Mouse (Mus musculus): ENCODE results near the gene E330009J07Rik.

- TF ChIP-seq ZNF384 (IDR thresholded peaks at IDR 0.05; ENCODE audit: low read depth, low read length) = no peak
- TF ChIP-seq HCFC1 (IDR thresholded peaks at IDR 0.05; ENCODE audit: borderline replicate concordance, insufficient read depth, low read length) = no peak
- no peak for TF ChIP-seq MAFK (IDR thresholded peaks at IDR 0.05; ENCODE audit: insufficient read depth, low read depth, low read length)
- no peak for TF ChIP-seq ZC3H11A (IDR thresholded peaks at IDR 0.05; ENCODE audit: borderline replicate concordance, low read depth, low read length)
Measured at GRCm38 (mm10) chr6:40430251-40430650, 5.7 kb downstream of the E330009J07Rik start.

Data from ES-E14 (cell line).